Mouse (Mus musculus) T-helper 17 cell (primary cell): ENCODE results near the gene Foxp1.

Experiments
- in situ Hi-C, 2 experiments: fragments of 300-600 bp; cut with MboI, MseI; formaldehyde crosslinking; loops; 1 replicate in 1 of 2; 2 replicates in 1 of 2; pipeline ENCODE4 v1.15.1; 2025; ENCODE audit warnings: high pct_unique_total_duplicates in 2 of 2

Gene Foxp1

GRCm38 (mm10) chr6:98991900-98992771, 530.4 kb downstream of the Foxp1 start:
- in situ Hi-C loops = loop anchor here in 1 of 2 experiments (10.0 kb wide), 1 partner anchor 403 kb away; no protein-coding TSS in a partner anchor

GRCm38 (mm10) chr6:98987533-98988169, 534.9 kb downstream of the Foxp1 start:
- in situ Hi-C loops = no loop called here

GRCm38 (mm10) chr6:98985452-98985851, 537.1 kb downstream of the Foxp1 start:
- in situ Hi-C loops = no loop called here

- in situ Hi-C loops = no loop called here
Observed at GRCm38 (mm10) chr6:98984626-98985025, 537.9 kb downstream of the Foxp1 start.

- in situ Hi-C loops = no loop called here
Observed at GRCm38 (mm10) chr6:98984026-98984425, 538.5 kb downstream of the Foxp1 start.

- in situ Hi-C loops = no loop called here
Observed at GRCm38 (mm10) chr6:98983311-98983838, 539.1 kb downstream of the Foxp1 start.

GRCm38 (mm10) chr6:98981265-98981664, 541.3 kb downstream of the Foxp1 start:
- in situ Hi-C loops = no loop called here

- in situ Hi-C loops = no loop called here
Observed at GRCm38 (mm10) chr6:98980432-98980831, 542.1 kb downstream of the Foxp1 start.

- in situ Hi-C loops = no loop called here
Observed at GRCm38 (mm10) chr6:98980001-98980400, 542.5 kb downstream of the Foxp1 start.

GRCm38 (mm10) chr6:98977806-98978205, 544.7 kb downstream of the Foxp1 start:
- in situ Hi-C loops = no loop called here

GRCm38 (mm10) chr6:98975918-98976317, 546.6 kb downstream of the Foxp1 start:
- in situ Hi-C loops = no loop called here

GRCm38 (mm10) chr6:98973433-98973832, 549.1 kb downstream of the Foxp1 start:
- in situ Hi-C loops = no loop called here

- in situ Hi-C loops = no loop called here
Observed at GRCm38 (mm10) chr6:98972404-98972803, 550.1 kb downstream of the Foxp1 start.

- in situ Hi-C loops = no loop called here
Observed at GRCm38 (mm10) chr6:98959333-98959732, 563.2 kb downstream of the Foxp1 start.

- in situ Hi-C loops = no loop called here
Observed at GRCm38 (mm10) chr6:98956522-98957169, 565.9 kb downstream of the Foxp1 start.

- in situ Hi-C loops = no loop called here
Observed at GRCm38 (mm10) chr6:98955706-98956105, 566.8 kb downstream of the Foxp1 start.

- in situ Hi-C loops = no loop called here
Observed at GRCm38 (mm10) chr6:98954439-98954838, 568.1 kb downstream of the Foxp1 start.

- in situ Hi-C loops = loop anchor here in 1 of 2 experiments (5.0 kb wide), 1 partner anchor 422 kb away; no protein-coding TSS in a partner anchor
Observed at GRCm38 (mm10) chr6:98949703-98950191, 572.8 kb downstream of the Foxp1 start.

GRCm38 (mm10) chr6:98949286-98949685, 573.2 kb downstream of the Foxp1 start:
- in situ Hi-C loops = loop anchor here in 1 of 2 experiments (5.0 kb wide), 1 partner anchor 422 kb away; no protein-coding TSS in a partner anchor

- in situ Hi-C loops = loop anchor here in 1 of 2 experiments (5.0 kb wide), 1 partner anchor 421 kb away; no protein-coding TSS in a partner anchor
Observed at GRCm38 (mm10) chr6:98948153-98949141, 574.1 kb downstream of the Foxp1 start.
